Mouse (Mus musculus): ENCODE data around the gene Aco2.

DNA sequence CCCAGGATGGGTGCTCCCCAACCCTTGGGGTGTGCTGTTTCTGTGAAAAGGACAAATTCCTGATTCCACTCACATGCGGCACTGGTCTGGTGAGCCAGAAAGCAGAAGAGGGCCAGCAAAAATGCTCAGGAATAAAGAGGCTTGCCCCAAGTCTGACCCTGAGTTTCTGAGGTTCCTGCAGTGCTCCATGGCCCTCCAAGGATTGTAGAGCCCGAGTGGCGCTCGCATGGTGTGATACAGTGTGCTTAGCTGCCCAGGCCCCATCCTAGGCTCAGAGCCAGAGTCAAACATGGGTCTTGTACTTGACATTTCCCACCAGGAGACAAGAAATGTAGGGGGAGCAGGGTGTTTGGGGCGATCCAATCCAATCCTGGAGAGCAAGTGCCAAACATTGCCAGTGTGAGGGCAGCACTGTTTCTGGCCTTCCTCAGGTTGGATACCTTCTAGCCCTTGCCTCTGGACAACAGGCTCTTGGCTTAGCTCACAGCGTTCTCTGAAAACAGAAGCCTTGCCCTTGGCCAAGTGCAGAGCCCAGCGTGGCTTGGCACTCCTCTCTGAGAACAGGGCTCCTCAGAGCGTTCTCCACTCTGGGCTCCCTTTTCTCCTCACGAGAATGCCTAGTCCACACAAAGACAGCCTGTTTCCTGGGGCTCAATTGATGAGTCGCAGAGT is 48.6 kb downstream of the Aco2 start:
- TF ChIP-seq CTCF (IDR thresholded peaks at IDR 0.05; ENCODE audit: low read depth) (no peak), EP300 (IDR thresholded peaks at IDR 0.05; ENCODE audit: low read depth) (no peak)

All from liver, embryonic 14.5 days (tissue).